Mouse (Mus musculus) embryonic facial prominence, embryonic 14.5 days (tissue): ENCODE data around the gene Unc13b. TPM values are rescaled to one million over a fixed set of nuclear protein-coding genes. Genes with fewer than 3 reads are reported as not detected.
A peak's percentile ranks its signal among the peaks of the same experiment; 100 is the strongest.
"Not testable (repeated sequence)": the region's sequence is repeated elsewhere in the genome, so short reads cannot be mapped to it uniquely, and the experiment has no call there.

Experiments used
- ATAC-seq: fragments of 200-750 bp; cut with Nextera tagmentation; 2 replicates; pipeline ENCODE4 v1.8.0; 2017; ENCODE audit warnings: low read depth, moderate number of reproducible peaks, moderate TSS enrichment
- DNase-seq: peaks from one replicate; pipeline ENCODE4 v3.0.0-alpha.2; 2015; ENCODE audit warnings: low spot score
- H3K27ac ChIP-seq: fragments of 300-500 bp; sonication (generic); replicated peaks from 2 replicates; pipeline ENCODE4 v1.5.1; 2014; ENCODE audit warnings: low read depth, mild to moderate bottlenecking, low read length, moderate library complexity
- H3K27me3 ChIP-seq: fragments of 300-500 bp; sonication (generic); replicated peaks from 2 replicates; pipeline ENCODE4 v1.6.1; 2014; ENCODE audit warnings: low read length; ENCODE audit not compliant: control insufficient read depth, insufficient read depth
- H3K36me3 ChIP-seq: fragments of 300-500 bp; sonication (generic); 2 replicates; pipeline ENCODE4 v1.6.1; 2014; ENCODE audit warnings: low read length, mixed read lengths; ENCODE audit not compliant: control insufficient read depth, insufficient read depth
- H3K4me1 ChIP-seq: fragments of 300-500 bp; sonication (generic); 2 replicates; pipeline ENCODE4 v1.6.1; 2014; ENCODE audit warnings: antibody characterized with exemption, low read length; ENCODE audit not compliant: control insufficient read depth, insufficient read depth
- H3K4me2 ChIP-seq: fragments of 300-500 bp; sonication (generic); 2 replicates; pipeline ENCODE4 v1.6.1; 2014; ENCODE audit warnings: low read depth, mild to moderate bottlenecking, low read length, moderate library complexity, mixed read lengths
- H3K4me3 ChIP-seq: fragments of 300-500 bp; sonication (generic); 2 replicates; pipeline ENCODE4 v1.5.1; 2014; ENCODE audit warnings: low read depth, mild to moderate bottlenecking, low read length
- H3K9ac ChIP-seq: fragments of 300-500 bp; sonication (generic); 2 replicates; pipeline ENCODE4 v1.6.1; 2014; ENCODE audit warnings: low read depth, mild to moderate bottlenecking, low read length, moderate library complexity, mixed read lengths
- H3K9me3 ChIP-seq: fragments of 300-500 bp; sonication (generic); 2 replicates; pipeline ENCODE4 v1.6.1; 2016; ENCODE audit warnings: low read length; ENCODE audit not compliant: control insufficient read depth
- WGBS: fragments of 180-500 bp; shearing (Covaris S2); extraction: QIAGEN DNeasy Blood & Tissue Kit; methylation state at CpG from one replicate; pipeline ENCODE4 v1.1.7; 2014; 5-methylcytosine and 5-hydroxymethylcytosine counted together
- polyA plus RNA-seq: library from polyadenylated mRNA; unstranded; fragments of >200 nt; fragmentation: Nextera tagmentation; extraction: Ambion mirVana; gene quantifications from 2 replicates; pipeline ENCODE4 v1.2.1, GENCODE M21; 2014

Gene Unc13b
- polyA plus RNA-seq, 1 experiment from 2014 or later, result 5.5 TPM

GRCm38 (mm10) chr4:43113491-43113890 lies 54.7 kb downstream of the Unc13b start:
- Histone ChIP-seq H3K27me3 (no peaks in the 10 kb centered on the region), H3K4me2 (no peak overlapping the region), H3K27ac (no peak overlapping the region), H3K4me3 (no peak overlapping the region), H3K9ac (no peak overlapping the region), H3K9me3 (no peaks in the 10 kb centered on the region), H3K36me3 (no peaks in the 10 kb centered on the region), H3K4me1 (no peaks in the 10 kb centered on the region)
- DNase-seq, result no peak
- no peak for ATAC-seq

GRCm38 (mm10) chr4:43114512-43114911 lies 55.8 kb downstream of the Unc13b start:
- 75% methylated on average over 2 of the region's 2 CpGs for WGBS

GRCm38 (mm10) chr4:43114946-43115345 lies 56.2 kb downstream of the Unc13b start:
- Histone ChIP-seq H3K27me3 (no peaks in the 10 kb centered on the region), H3K9me3 (no peaks in the 10 kb centered on the region), H3K27ac (no peak overlapping the region), H3K4me3 (no peak overlapping the region), H3K9ac (no peak overlapping the region), H3K36me3 (no peaks in the 10 kb centered on the region), H3K4me2 (no peak overlapping the region), H3K4me1 (no peaks in the 10 kb centered on the region)
- no peak for ATAC-seq
- DNase-seq, result peak; percentile 74
- WGBS, result 21% methylated on average over 2 of the region's 2 CpGs

More at GRCm38 (mm10) chr4:43114512-43114911, 55.8 kb downstream of the Unc13b start:
- H3K9me3 ChIP-seq, result no peaks in the 10 kb centered on the region
- H3K27me3 ChIP-seq, result no peaks in the 10 kb centered on the region
- H3K9ac ChIP-seq, result no peak overlapping the region
- H3K36me3 ChIP-seq, result no peaks in the 10 kb centered on the region
- no peak overlapping the region for H3K4me2 ChIP-seq
- H3K4me3 ChIP-seq, result no peak overlapping the region
- ATAC-seq (no peak), DNase-seq (no peak)
- H3K4me1 ChIP-seq, result no peaks in the 10 kb centered on the region
- H3K27ac ChIP-seq, result no peak overlapping the region

- Histone ChIP-seq H3K27ac (no peak overlapping the region), H3K27me3 (no peaks in the 10 kb centered on the region), H3K9me3 (no peaks in the 10 kb centered on the region), H3K4me2 (no peak overlapping the region), H3K4me1 (no peaks in the 10 kb centered on the region), H3K9ac (no peak overlapping the region), H3K4me3 (no peak overlapping the region), H3K36me3 (no peaks in the 10 kb centered on the region)
- no peak for ATAC-seq
- DNase-seq, result no peak
- WGBS, result 82% methylated on average over 2 of the region's 2 CpGs
Measured at GRCm38 (mm10) chr4:43116249-43116648, 57.5 kb downstream of the Unc13b start.

GRCm38 (mm10) chr4:43129750-43130149 lies 71.0 kb downstream of the Unc13b start:
- no peak for ATAC-seq
- WGBS, result 86% methylated on average over 3 of the region's 3 CpGs
- H3K27me3 ChIP-seq, result no peaks in the 10 kb centered on the region
- H3K4me1 ChIP-seq, result no peaks in the 10 kb centered on the region
- H3K9me3 ChIP-seq, result no peaks in the 10 kb centered on the region
- DNase-seq, result no peak
- H3K9ac ChIP-seq, result no peak overlapping the region
- H3K36me3 ChIP-seq, result no peaks in the 10 kb centered on the region
- H3K27ac ChIP-seq, result no peak overlapping the region
- H3K4me3 ChIP-seq, result no peak overlapping the region
- no peak overlapping the region for H3K4me2 ChIP-seq

- Histone ChIP-seq H3K27ac (no peak overlapping the region), H3K9me3 (no peaks in the 10 kb centered on the region)
- 90% methylated on average over 1 of the region's 1 CpGs for WGBS
Measured at GRCm38 (mm10) chr4:43142610-43143009, 83.9 kb downstream of the Unc13b start.

GRCm38 (mm10) chr4:43152413-43152812 lies 93.7 kb downstream of the Unc13b start:
- not testable (repeated sequence) for H3K36me3 ChIP-seq, H3K27me3 ChIP-seq, H3K4me3 ChIP-seq, H3K4me2 ChIP-seq, H3K9ac ChIP-seq, DNase-seq, H3K27ac ChIP-seq, ATAC-seq, H3K9me3 ChIP-seq, H3K4me1 ChIP-seq
- 90% methylated on average over 4 of the region's 4 CpGs for WGBS

More at GRCm38 (mm10) chr4:43142610-43143009, 83.9 kb downstream of the Unc13b start:
- Histone ChIP-seq H3K4me2 (no peak overlapping the region), H3K4me3 (no peak overlapping the region), H3K36me3 (no peaks in the 10 kb centered on the region), H3K4me1 (no peaks in the 10 kb centered on the region), H3K27me3 (no peaks in the 10 kb centered on the region), H3K9ac (no peak overlapping the region)
- DNase-seq (no peak), ATAC-seq (no peak)

- H3K9me3 ChIP-seq, result no peaks in the 10 kb centered on the region
- no peak for ATAC-seq
- no peak overlapping the region for H3K4me3 ChIP-seq
- H3K36me3 ChIP-seq, result no peaks in the 10 kb centered on the region
- H3K4me1 ChIP-seq, result no peaks in the 10 kb centered on the region
- no peaks in the 10 kb centered on the region for H3K27me3 ChIP-seq
- WGBS, result 26% methylated on average over 3 of the region's 3 CpGs
- no peak overlapping the region for H3K9ac ChIP-seq
- DNase-seq, result no peak
- no peak overlapping the region for H3K27ac ChIP-seq
- no peak overlapping the region for H3K4me2 ChIP-seq
Measured at GRCm38 (mm10) chr4:43160045-43160444, 101.3 kb downstream of the Unc13b start.

GRCm38 (mm10) chr4:43161124-43161657 lies 102.4 kb downstream of the Unc13b start:
- no peak for DNase-seq
- WGBS, result 79% methylated on average over 3 of the region's 3 CpGs

More at GRCm38 (mm10) chr4:43161124-43161657, 102.4 kb downstream of the Unc13b start:
- Histone ChIP-seq H3K36me3 (no peaks in the 10 kb centered on the region), H3K9me3 (no peaks in the 10 kb centered on the region), H3K9ac (no peak overlapping the region), H3K4me3 (no peak overlapping the region), H3K27me3 (no peaks in the 10 kb centered on the region), H3K4me1 (no peaks in the 10 kb centered on the region), H3K4me2 (no peak overlapping the region), H3K27ac (no peak overlapping the region)
- ATAC-seq, result no peak
